In the genomic region with DNA sequence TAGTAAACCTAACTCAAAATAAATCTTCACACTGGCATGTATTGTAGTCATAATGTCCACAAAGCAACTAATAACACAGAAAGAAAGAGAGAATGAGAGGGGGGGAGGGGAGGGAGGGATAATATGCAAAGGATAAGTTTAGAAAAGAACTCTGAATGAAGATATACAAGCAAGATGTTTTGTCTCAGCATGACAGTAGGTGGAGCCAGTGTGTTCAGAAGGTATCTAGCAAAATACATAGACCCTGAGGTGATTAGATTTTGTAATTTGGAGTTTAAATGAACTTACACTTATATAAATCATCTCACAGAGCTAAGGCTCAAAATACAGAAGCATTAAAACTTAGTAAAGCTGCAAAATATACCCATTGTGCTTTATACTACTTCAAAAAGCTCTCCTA, we compare ENCODE assay signal across 14 mouse cellular contexts. TPM values are rescaled to one million over a fixed set of nuclear protein-coding genes. Genes with fewer than 3 reads are reported as not detected.
DNase-seq lines count a peak whose midpoint lies in the region; ATAC-seq and TF ChIP-seq lines count a peak whose summit lies in the region.
"Had no signal": no experiment of that assay in that cellular context is flagged by ENCODE, and none has a peak within 500 bp of the region (broad histone marks: within the 10 kb centered on the region; RNA-seq: fewer than 3 reads in every experiment).

No protein-coding gene starts in this region.

- no peak for ATAC-seq in heart, postnatal 0 days (ENCODE audit: insufficient read depth, low read depth)
- no peak for ATAC-seq in lung, postnatal 0 days
- no peak for ATAC-seq in stomach, postnatal 0 days (ENCODE audit: low FRiP score, low TSS enrichment)
- no peak for ATAC-seq in erythroblast, adult 5-6 weeks (replicated peaks; ENCODE audit: low FRiP score, poor library complexity, severe bottlenecking)
- ATAC-seq: midbrain, embryonic 16.5 days had no signal

- H3K4me3 ChIP-seq in heart, postnatal 0 days (ENCODE audit: low read depth, low read length) = no peak overlapping the region
- no peak overlapping the region for H3K4me3 ChIP-seq in lung, postnatal 0 days (ENCODE audit: low read depth, low read length)
- H3K4me3 ChIP-seq in stomach, postnatal 0 days (ENCODE audit: low read depth, low read length) = no peak overlapping the region
- H3K4me3 ChIP-seq: liver, embryonic 15.5 days had no signal

- no peak for DNase-seq in heart, postnatal 0 days (ENCODE audit: low spot score)
- DNase-seq in heart, adult 11 months = no peak
- DNase-seq in lung, postnatal 0 days (ENCODE audit: low spot score) = peak; percentile 43
- DNase-seq in lung, postnatal 14 days = no peak
- DNase-seq in brain, adult 2 months (ENCODE audit: low read depth, low spot score) = peak; percentile 12
- no peak for DNase-seq in stomach, postnatal 0 days (ENCODE audit: low spot score)
- no peak for DNase-seq in urinary bladder, postnatal 36 days (ENCODE audit: low spot score in 2 of 2)
- DNase-seq: adrenal gland, postnatal 10 days; cerebellum, adult 18-20 months; heart, adult 18-20 months; kidney, postnatal 14 days had no signal

- H3K4me1 ChIP-seq in heart, postnatal 0 days (ENCODE audit: control insufficient read depth, insufficient read depth) = no peaks in the 10 kb centered on the region
- no peaks in the 10 kb centered on the region for H3K4me1 ChIP-seq in lung, postnatal 0 days (ENCODE audit: insufficient read depth, low read depth, low read length)
- no peaks in the 10 kb centered on the region for H3K4me1 ChIP-seq in stomach, postnatal 0 days (replicated peaks; ENCODE audit: control insufficient read depth, insufficient read depth)
- H3K4me1 ChIP-seq: liver, embryonic 15.5 days had no signal

- no peak overlapping the region for H3K27ac ChIP-seq in heart, postnatal 0 days (ENCODE audit: low read depth)
- no peak overlapping the region for H3K27ac ChIP-seq in lung, postnatal 0 days (ENCODE audit: low read length)
- no peak overlapping the region for H3K27ac ChIP-seq in stomach, postnatal 0 days (replicated peaks)
- H3K27ac ChIP-seq: liver, embryonic 15.5 days had no signal

- no peak overlapping the region for H3K4me2 ChIP-seq in heart, postnatal 0 days (ENCODE audit: low read depth, low read length)
- no peak overlapping the region for H3K4me2 ChIP-seq in lung, postnatal 0 days (replicated peaks; ENCODE audit: low read depth, low read length)
- H3K4me2 ChIP-seq in stomach, postnatal 0 days (replicated peaks; ENCODE audit: low read depth) = no peak overlapping the region
- H3K4me2 ChIP-seq: liver, embryonic 15.5 days had no signal

- TF ChIP-seq CTCF in heart, postnatal 0 days (IDR thresholded peaks at IDR 0.05; ENCODE audit: low read depth) = peak; percentile 43
- peak; percentile 47 for TF ChIP-seq CTCF in lung, postnatal 0 days (IDR thresholded peaks at IDR 0.05)
- peak; percentile 55 for TF ChIP-seq CTCF in stomach, postnatal 0 days (IDR thresholded peaks at IDR 0.05; ENCODE audit: low read depth)

- no peak for TF ChIP-seq EP300 in heart, postnatal 0 days (IDR thresholded peaks at IDR 0.05; ENCODE audit: low read depth)
- no peak for TF ChIP-seq EP300 in lung, postnatal 0 days (IDR thresholded peaks at IDR 0.05)
- no peak for TF ChIP-seq EP300 in stomach, postnatal 0 days (optimal IDR thresholded peaks at IDR 0.05)

- no peaks in the 10 kb centered on the region for H3K36me3 ChIP-seq in heart, postnatal 0 days (replicated peaks; ENCODE audit: control insufficient read depth, insufficient read depth, low read length)
- no peaks in the 10 kb centered on the region for H3K36me3 ChIP-seq in lung, postnatal 0 days (ENCODE audit: insufficient read depth, low read length)
- no peaks in the 10 kb centered on the region for H3K36me3 ChIP-seq in stomach, postnatal 0 days (ENCODE audit: control insufficient read depth, insufficient read depth, low read length)
- H3K36me3 ChIP-seq: liver, embryonic 15.5 days had no signal

- H3K9me3 ChIP-seq in heart, postnatal 0 days (replicated peaks; ENCODE audit: control insufficient read depth, low read length) = no peaks in the 10 kb centered on the region; the same call in 1 of the 2 replicates
- 0 out of 2 replicates have a peak, but pooled peaks cover 3% of the 10 kb centered on the region for H3K9me3 ChIP-seq in lung, postnatal 0 days (ENCODE audit: low read length)
- no peaks in the 10 kb centered on the region for H3K9me3 ChIP-seq in stomach, postnatal 0 days (ENCODE audit: control insufficient read depth, low read length)
- H3K9me3 ChIP-seq: liver, embryonic 15.5 days had no signal

- no peak overlapping the region for H3K9ac ChIP-seq in heart, postnatal 0 days (replicated peaks; ENCODE audit: low read depth, low read length)
- H3K9ac ChIP-seq in lung, postnatal 0 days (replicated peaks; ENCODE audit: low read depth) = no peak overlapping the region
- H3K9ac ChIP-seq in stomach, postnatal 0 days (ENCODE audit: low read length) = no peak overlapping the region
- H3K9ac ChIP-seq: liver, embryonic 15.5 days had no signal

- H3K27me3 ChIP-seq in heart, postnatal 0 days (ENCODE audit: control insufficient read depth, insufficient read depth, low read length) = no peaks in the 10 kb centered on the region
- H3K27me3 ChIP-seq in lung, postnatal 0 days (replicated peaks; ENCODE audit: insufficient read depth, low read length) = no peaks in the 10 kb centered on the region
- H3K27me3 ChIP-seq in stomach, postnatal 0 days (ENCODE audit: control insufficient read depth, insufficient read depth, low read length) = no peaks in the 10 kb centered on the region
- H3K27me3 ChIP-seq: liver, embryonic 15.5 days had no signal

RNA-seq across cellular contexts. Expression of a gene that starts 44.7 kb away (rescaled TPM):
- total RNA-seq in heart, postnatal 0 days (2014; rRNA removed; ENCODE audit: low replicate concordance) = 5.6 and 11.1 TPM in 2 replicates
- 16.4 and 21.4 TPM in 2 replicates for polyA plus RNA-seq in heart, postnatal 0 days (2015; fragmentation: Nextera tagmentation; extraction: Ambion mirVana)
- polyA plus RNA-seq in lung, postnatal 0 days (2015; fragmentation: Nextera tagmentation; extraction: Ambion mirVana) = 33.1 and 43.4 TPM in 2 replicates
- 37.7 and 39.3 TPM in 2 replicates for polyA plus RNA-seq in stomach, postnatal 0 days (2015; fragmentation: Nextera tagmentation; extraction: Ambion mirVana)
- 18.4 and 22.2 TPM in 2 replicates for total RNA-seq in erythroblast, adult 5-6 weeks (2015; ENCODE audit: low replicate concordance)
- total RNA-seq in erythroblast, adult 5-6 weeks (2017; ENCODE audit: low replicate concordance) = 17.0 and 27.6 TPM in 2 replicates

Comparison
In these comparisons a context has a peak if more than half of its experiments do, and no peak if none do; other contexts are left out.
1. DNase-seq: peak in lung, postnatal 0 days (single experiment) and brain, adult 2 months (single experiment); none in heart, postnatal 0 days (single experiment), heart, adult 11 months (single experiment), lung, postnatal 14 days (single experiment), stomach, postnatal 0 days (single experiment) and urinary bladder, postnatal 36 days (0 of 2).
2. Peak in every context shown above with its lines, with median percentiles within 50 percentile points of each other: CTCF ChIP-seq.